Mouse (Mus musculus): ENCODE data around the gene Gpt2.

GRCm38 (mm10) chr8:85454750-85455149 lies 37.6 kb upstream of the Gpt2 start:
- TF ChIP-seq POLR2A (IDR thresholded peaks at IDR 0.05; ENCODE audit: insufficient read length, low read depth) (no peak), E2F4 (IDR thresholded peaks at IDR 0.05; ENCODE audit: insufficient read depth) (no peak), MAX (IDR thresholded peaks at IDR 0.05; ENCODE audit: low read depth) (no peak), TCF12 (IDR thresholded peaks at IDR 0.05; ENCODE audit: insufficient read depth, poor library complexity, severe bottlenecking) (no peak), CEBPB (IDR thresholded peaks at IDR 0.05; ENCODE audit: insufficient read depth, poor library complexity, severe bottlenecking) (no peak), MYOD1 (IDR thresholded peaks at IDR 0.05; ENCODE audit: control insufficient read depth in 1 of 3, insufficient read length in 2 of 3, low read depth in 2 of 3) (no peak), SRF (IDR thresholded peaks at IDR 0.05; ENCODE audit: control insufficient read depth, insufficient read length, low read depth) (no peak), MYOG (IDR thresholded peaks at IDR 0.05; ENCODE audit: control insufficient read depth in 1 of 3, insufficient read depth in 1 of 3, insufficient read length in 2 of 3, low read depth in 2 of 3) (no peak)
